Mouse (Mus musculus): ENCODE data around the gene Slc41a3. TPM values are rescaled to one million over a fixed set of nuclear protein-coding genes. Genes with fewer than 3 reads are reported as not detected.

The Slc41a3 gene
- total RNA-seq (2021), result 10 to 100 TPM; 20.8 to 25.2 TPM
- long read RNA-seq, experiment 1, transcript Slc41a3-202 (11 exons, 2,412 nt), result major isoform, 22 of 59 reads
- long read RNA-seq, experiment 1, transcript Slc41a3-201 (10 exons, 2,324 nt), result minor isoform, 13 of 59 reads
- long read RNA-seq, experiment 1, partial matches to known transcripts, result 16 of 59 reads
- long read RNA-seq, experiment 1, other reads (novel, unspliced or antisense), result 8 of 59 reads
- long read RNA-seq, experiment 2, transcript Slc41a3-202 (11 exons, 2,412 nt), result major isoform, 5 of 11 reads
- long read RNA-seq, experiment 2, partial matches to known transcripts, result 2 of 11 reads
- long read RNA-seq, experiment 2, other reads (novel, unspliced or antisense), result 3 of 11 reads

DNA sequence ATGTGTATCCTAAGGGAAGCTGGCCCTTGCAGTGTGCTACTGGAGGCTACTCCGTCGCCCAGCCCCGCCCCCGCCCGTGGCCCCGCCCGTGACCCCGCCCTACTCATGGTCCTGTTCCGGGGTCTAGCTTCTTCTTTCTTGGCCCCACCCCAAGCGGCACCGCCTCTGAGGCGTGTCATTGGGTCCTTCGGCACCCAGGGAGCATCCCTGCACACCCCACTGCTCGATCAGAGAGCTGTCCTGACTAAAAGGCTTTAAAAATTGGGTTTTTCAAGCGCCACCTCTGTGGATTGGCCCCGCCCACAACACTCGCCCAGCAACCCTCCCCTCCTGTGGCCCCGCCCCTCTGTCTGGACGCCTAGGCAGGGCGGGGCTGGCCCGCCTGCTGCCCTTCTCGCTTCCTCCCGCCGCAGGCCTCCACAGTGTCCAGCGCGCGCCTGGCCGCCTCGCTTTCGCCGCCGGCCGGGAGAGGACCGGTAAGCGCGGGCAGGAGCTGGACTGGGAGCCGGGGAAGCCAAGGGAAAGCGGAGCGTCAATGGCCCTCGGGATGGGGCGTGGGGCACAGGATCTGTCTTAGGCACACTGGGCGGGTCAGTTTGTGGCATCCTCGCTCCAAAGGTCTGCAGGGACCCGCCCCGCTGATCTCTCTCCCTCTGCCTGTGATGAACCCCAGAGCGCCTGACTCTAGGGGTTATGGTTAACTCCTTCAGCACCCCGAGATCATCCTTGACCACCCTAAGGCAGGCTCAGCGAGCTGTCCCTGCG is at the start of gene Slc41a3:
Slc41a3 (plus strand) TSS at position 193 of the 765 bp plus-strand sequence.
- DNase-seq, result peak; percentile 95

DNA sequence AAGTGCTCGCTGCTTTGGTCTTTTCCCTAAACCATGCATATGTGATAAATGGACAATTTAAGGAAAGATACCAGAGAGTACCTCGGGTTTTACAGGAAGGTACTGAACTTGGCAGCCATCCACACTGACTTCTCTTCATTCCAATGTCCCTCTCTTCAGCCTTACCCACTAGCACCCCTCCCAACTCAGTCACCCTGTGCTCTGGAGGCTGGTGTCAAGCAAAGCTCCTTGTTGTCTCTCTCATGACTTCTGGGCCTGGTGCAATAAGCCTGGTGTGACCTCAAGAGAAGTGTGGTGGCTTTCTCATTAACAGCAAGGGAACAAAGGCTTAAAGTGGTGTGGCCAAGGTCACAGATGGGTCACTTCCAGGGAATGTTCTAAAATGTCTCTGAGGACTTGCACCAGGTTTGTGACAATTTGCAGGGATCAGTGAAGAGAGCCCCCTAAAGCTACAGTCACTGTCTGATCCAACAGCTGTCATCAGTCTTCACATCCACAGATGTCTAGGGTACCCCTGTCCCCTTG is 47.9 kb upstream of the Slc41a3 start:
- DNase-seq, result peak; percentile 30

DNA sequence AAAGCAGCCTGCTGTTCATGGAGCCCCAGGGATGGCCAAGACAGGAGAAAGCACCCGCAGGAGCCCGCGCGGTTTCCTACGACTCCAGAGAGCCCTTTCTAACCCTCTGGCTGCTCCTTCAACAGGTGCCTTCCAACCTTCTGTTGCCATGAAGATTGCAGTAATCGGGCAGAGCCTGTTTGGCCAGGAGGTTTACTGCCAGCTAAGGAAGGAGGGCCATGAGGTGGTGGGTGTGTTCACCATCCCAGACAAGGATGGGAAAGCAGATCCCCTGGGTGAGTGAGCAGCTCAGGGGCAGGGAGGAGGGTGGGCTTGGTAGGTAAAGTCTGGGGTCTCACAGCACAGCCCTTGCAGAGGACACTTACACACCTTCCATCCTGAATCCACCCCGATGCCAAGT is 47.4 kb upstream of the Slc41a3 start:
- no peak for DNase-seq

DNA sequence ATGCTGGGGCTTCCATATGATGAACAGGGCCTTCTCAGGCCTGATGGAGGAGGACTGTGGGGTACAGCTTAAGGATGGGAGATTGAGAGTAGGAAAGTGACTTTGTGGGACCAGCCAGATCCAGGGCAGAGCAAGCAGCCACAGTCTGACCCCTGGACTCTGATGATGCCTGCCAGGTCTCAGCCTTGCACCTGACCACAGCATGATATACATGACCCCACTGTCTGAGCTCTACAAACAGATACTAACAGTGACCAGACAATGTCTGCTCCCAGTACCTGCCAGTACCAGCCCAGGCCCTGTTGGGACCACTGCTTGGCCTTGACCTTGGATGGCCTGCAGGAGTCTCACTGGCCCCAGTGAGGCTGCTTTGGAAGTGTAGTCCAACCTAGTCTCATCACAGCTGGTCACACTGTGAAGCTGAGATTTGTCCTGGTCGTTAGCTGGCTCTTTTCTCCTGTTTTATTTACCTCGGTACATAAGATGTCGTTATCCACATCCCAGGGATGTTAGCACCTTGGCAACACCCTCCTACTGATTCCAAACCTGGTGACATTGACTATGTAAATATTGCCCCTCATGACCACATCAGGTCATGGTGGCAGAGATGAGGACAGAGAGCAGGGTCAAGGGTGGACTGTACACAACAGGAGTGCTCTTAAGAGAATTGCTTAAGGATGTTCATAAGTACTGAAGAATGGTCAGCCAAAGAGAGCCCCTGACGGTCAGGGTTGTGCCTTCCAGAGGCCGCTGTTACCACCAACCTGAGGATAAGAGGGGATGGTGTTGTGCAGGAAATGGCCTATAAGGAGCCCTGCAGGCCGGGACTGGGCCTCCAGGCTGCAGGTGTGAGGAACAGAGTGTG is 46.5 kb upstream of the Slc41a3 start:
- DNase-seq, result peak; percentile 15

DNA sequence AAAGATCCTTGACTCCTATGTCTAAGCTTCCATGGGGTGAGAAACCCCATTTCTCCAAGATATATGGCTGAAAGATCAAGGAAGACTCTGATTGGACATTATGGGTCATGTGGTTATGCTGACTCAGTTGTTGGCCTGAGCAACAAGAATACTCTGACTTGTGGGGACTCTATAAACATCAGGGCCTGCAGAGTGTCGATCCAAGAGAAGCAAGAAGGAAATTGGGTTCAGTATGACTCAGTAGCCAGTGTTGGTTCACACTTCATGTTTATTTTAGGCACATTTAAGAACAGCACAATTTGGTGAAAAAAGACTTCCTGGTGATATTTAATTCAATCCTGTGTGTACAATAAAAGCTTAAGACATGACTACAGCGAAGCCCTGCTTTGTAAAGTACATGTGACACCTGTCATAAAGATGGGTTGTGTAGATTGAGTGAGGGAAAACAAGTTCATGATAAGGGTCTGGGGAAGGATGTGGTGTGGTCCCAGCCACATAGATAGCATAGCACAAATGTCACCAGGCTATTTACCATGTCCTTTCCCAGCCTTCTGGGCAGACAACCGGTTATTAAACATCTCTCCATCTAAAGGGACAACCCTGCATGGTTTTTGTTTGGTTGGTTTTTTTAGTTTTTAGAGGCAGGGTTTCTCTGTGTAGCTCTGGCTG is 44.0 kb upstream of the Slc41a3 start:
- no peak for DNase-seq

DNA sequence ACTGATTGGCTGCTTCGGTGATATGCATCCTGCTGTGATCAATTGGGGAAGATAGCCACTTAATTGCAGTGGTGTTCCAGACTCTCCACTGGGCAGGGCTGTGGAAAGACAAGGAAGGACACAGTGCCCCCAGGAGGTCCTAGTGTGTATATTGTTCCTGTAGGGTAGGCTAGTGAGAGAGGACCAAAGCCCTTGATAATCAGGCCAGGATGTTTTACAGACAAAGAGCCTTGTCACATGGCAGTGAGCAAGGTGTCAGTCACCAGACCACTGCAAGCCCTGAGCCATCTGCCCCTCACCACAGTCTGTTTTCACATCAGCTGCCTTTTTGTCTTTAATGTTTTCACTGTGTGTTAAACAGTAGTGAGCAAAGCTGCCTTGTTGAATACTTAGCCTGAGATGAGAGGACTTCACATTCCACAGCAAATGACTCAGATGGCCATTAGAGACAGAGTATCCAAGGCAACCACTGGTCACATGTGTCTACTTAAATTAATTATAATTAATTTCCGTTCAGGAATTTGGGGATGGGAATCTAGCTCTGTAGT is 43.2 kb upstream of the Slc41a3 start:
- peak; percentile 28 for DNase-seq

DNA sequence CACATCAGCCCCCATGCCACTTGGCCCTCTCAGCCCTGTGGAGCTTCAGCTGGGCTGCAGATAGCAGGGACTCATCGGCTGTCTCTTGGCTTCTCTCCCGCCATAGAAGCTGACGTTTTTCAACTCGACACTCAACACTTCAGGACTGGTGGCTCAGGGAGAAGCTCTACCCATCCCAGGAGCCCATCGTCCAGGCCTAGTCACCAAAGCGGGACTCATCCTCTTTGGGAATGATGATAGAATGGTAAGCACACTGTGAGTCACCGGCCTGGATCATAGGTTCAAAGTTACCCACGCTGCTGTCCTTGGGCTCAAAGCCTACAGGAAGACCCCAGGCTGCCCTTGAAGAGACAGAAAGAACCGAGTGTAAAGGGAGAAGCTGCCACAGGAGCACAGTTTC is 40.3 kb upstream of the Slc41a3 start:
- DNase-seq, result peak; percentile 15

DNA sequence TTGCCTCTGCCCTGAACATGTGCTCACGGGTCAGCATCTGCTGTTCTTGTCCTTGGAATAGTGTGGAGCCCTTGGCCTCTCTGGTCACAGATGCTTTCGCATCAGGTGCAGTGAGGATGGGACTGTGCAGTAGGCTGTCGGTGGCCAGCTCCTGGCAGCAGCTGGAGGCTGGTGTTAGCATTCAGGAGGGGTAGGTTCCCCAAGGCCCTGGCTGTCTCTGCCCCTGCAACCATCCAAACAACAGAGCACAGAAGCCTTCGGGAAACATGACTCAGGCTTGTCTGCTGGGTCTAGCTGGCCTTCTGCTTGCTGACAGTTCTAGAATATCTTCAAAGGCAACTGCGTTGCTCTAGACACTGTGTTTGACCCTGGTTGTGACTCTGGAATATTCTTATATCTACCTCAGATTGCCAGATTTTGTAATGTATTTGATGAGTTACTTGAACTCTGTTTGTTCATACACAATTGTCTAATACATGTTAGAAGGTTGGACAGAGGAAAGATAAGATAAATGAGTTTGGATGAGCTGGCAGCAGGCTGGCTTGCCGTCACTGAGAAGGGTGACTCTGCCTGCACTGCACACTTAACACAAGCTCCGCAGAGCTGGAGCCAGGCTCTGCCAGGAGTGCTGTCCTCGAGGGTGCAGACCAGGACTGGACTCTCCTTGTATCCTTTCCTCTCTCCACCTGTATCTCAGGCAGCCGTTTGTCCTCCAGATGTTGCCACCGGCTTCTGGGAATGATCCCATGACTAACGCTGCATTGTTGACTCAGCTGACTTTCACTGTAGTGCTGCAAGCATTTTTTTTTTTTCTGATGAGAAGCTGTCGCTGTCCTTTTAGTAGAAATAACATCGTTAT is 38.9 kb upstream of the Slc41a3 start:
- DNase-seq, result peak; percentile 63

DNA sequence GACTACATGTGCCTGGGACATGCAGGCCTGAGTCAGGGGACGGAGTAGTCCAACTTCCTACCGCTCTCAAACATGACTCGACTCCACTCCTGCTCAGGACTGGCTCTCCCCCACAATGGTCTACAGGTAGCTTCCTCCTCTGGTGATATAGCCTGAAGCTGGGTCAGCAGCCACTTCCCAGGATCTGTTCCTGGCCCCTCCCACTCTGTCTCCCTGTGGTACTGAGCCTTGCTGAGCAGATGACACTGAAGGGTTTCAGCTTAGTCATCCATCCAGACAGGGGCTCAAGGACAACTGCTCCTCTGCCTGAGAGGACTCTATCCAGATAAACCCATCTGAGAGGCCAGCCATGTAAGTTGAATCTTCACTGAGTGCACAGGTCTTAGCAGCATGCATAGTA is 37.0 kb upstream of the Slc41a3 start:
- peak; percentile 63 for DNase-seq

DNA sequence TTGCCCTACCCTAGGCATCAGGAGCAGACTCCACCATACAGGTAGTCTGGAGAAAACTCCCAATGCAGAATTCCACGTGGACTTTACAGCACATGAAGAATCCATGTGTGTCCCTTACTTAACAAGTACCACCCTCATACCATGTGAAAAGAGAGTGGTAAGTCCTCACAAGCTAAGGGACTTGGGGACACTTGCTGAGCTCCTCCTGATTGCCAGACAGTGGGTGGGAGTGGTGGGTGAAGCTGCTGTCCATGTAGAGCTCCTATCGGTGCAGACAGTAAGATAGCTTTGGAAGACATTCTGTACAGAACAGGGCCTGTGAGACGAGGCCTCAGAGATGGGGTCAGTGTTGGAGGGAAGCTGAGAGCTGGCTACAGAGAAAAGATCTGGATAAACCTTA is 36.6 kb upstream of the Slc41a3 start:
- no peak for DNase-seq

DNA sequence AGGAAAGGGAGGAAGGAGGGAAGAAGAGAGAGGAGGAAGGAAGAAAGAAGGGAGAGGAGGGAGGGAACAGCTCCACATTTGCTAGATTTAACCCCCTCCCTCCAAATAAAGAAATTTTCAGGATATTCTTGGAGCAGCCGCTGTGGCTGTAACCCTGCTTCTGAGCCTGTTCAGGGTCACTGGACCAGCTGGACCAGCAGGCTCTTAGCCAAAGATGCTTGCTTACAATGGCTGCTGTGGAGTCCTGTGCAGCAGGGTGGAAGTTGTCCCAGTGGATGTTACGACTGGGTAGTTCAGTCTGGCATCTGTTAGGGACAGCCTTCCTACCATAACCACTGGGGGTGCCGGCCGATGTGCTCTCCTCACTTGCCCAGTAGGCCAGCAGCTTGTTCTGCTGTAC is 35.8 kb upstream of the Slc41a3 start:
- no peak for DNase-seq

DNA sequence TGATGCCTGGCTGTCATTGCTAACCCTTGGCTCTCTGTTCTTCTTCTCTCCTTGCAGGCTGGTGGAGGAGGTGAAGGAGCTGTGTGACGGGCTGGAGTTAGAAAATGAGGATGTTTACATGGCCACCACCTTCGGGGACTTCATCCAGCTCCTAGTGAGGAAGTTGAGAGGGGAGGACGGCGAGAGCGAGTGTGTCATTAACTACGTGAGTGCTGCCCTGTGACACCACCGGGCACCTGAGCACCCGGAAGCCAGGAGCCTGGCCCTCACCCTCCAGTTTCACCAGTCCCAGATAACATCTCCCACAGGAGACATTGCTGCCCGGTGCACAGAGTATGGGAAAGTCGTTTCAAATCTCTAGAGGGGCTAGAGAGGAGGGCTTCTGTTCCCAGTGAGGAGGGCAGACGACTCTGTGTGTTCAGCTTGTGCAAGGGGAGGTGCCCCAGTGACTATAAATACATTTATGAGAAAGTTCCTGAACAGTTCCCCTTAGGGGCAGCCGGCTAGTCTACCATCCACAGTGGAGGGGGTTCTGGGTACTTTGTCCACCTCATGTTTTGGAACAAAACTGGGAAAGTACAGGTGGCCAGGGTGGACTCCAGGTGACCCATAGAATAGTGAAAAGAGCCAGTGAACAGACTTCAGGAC is 34.7 kb upstream of the Slc41a3 start:
- no peak for DNase-seq

DNA sequence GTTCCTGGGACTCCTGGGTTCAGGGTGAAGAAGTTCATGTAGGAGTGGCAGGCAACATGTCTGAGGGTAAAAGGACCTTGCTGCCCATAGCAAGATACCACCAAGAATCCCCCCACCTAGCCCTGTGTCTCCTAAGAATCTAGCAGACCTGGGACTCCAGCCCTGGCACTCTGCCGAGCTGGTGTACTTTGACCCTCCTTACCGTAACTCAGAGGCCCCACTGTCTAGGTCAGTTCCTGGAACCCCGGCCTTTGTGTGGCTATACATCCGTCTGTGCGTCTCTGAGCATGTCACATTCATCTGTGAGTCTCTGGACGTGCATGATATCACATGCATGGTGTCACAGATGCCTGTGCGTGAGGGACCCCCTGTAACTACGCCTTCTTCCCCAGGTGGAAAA is 34.1 kb upstream of the Slc41a3 start:
- no peak for DNase-seq

DNA sequence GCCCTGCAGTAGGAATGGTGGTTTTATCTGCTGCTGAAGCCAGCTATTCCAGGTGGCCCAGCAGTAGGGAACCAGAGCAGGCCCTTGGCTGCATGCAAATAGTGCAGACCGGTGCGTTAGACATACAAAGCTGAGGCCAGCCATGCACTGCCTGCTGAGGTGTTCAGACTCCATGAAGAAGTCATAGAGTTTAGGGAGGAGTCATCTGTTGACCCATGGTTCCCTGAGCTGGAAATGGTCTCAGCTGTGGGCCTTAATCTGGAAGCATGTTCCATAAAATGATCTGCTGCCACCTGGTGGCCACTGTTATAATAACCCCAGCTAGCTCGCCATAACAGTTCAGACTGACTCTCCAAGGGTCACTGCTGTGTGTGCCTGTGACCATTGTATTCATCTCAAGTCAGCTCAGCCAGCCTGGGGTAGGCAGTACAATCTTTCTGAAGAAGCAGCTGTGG is 29.2 kb upstream of the Slc41a3 start:
- peak; percentile 89 for DNase-seq

DNA sequence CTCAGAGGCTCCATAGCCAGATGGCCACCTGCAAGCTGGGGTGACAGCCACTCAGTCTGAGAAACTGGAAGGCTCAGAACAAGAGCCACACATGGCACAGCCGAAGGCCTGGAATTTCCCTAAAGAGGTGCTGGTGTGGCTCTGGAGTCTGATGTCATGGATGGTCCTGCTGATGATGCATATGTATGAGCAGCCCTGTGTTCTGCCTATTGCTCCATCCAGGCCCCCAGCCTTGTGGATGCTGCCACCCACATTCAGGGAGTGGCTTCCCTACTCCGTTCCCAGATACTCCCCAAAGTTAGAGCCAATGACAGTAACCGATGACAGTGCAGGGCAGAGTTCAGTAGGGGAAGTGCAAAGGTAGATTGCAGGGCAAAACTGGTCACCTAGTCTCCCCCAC is 26.4 kb upstream of the Slc41a3 start:
- no peak for DNase-seq

DNA sequence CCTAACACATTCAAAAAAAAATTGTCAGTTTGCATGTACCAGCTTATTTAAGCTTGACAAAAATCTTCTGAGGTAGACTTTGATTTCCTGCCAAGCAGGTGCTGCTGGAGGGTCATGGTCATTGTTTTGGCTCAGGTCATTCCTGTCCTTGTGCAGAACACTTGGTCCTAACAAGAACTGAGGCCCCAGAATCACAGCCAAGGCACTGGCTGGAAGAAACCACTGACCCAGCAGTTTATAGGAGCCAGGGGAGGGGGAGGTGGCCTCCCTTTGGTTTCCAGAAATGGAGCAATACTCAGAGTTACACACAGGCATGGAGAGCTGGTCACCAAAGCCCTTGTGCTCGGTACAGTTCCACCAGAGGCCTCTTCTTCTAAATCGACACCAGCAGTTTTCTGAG is 22.2 kb upstream of the Slc41a3 start:
- DNase-seq, result no peak

DNA sequence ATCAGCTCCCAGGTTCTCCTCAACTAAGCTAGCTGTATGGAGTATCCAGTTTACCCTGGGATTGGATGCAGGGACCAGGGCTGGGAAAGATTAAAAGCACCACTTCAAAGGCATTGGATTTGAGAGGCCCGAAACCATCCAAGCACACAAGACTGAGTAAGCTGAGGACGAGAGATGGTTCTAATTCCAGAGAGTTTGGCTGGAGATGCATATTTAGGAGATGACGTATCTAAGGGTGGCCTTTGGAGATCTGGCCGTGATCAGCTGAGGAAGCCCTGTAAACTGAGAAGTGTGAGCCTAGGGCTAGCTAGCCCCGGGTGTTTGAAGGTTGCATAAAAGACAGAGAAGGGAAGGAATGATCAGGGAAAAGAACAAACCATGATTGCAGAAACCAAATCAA is 16.4 kb upstream of the Slc41a3 start:
- no peak for DNase-seq

DNA sequence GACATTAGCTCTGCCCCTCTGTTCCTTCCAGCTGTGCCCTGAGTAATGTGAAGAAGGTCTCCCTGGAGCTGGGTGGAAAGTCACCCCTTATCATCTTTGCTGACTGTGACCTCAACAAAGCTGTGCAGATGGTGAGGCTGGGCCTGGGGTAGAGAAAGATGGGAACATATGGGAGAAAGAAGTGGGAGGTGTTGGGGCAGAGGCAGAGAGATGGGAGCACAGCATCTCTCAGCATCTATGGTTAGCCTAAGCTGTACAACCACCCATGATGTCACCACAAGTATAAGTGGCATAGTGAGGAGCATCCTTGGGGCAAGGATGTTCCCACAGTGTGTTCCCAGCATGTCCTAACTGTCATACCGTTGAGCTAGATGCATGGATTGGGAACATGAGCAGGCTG is 13.8 kb upstream of the Slc41a3 start:
- DNase-seq, result no peak

DNA sequence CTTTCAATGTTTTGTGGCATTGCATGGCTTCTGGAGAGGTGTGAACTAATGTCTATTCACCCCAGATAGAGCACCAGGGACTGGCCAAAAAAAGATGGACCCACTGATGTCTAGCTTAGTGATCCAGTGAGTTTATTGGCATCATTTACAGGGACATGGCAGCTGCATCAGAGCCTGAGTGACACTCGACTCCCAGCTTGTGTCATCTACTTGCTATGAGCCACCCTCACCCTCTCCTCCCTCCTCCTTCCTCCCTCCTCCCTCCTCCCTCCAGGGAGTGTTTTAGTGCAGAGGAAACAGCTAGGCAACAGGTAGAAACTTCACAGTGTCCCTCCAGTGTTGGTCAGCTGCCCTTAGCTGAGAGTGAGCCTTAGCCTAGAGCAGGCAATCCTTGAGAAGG is 9.6 kb upstream of the Slc41a3 start:
- no peak for DNase-seq

DNA sequence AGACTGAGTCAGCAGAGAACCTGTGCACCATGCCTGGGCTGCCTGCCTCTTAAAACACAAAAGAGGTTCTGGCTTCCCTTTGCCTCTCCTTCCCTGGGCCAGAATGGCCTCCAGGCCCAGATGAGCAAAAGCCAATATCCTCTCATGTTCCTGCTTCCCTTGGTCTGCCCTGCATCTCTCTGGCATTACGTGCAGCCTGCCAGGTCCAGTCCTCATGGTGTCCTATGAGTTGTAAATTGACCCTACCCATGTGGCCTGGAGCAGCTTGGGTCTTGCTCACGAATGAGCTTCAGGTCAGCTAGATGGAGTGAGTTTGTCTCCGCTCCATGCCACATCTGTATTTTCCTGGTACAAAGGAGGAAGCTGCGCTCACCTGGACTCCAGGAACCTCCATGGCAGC is 7.5 kb upstream of the Slc41a3 start:
- DNase-seq, result no peak
